Mouse (Mus musculus): ENCODE measurements around the gene Cd109. TPM values are rescaled to one million over a fixed set of nuclear protein-coding genes. Genes with fewer than 3 reads are reported as not detected.
A peak's percentile ranks its signal among the peaks of the same experiment; 100 is the strongest.

Cd109 gene
- polyA plus RNA-seq (2014; fragmentation: Nextera tagmentation; extraction: Ambion mirVana) = 0.97 and 1.8 TPM in 2 replicates

- peak within 1 kb of the TSS; percentile 66 for H3K4me3 ChIP-seq (replicated peaks; ENCODE audit: low read depth, low read length)
- no peaks in the 10 kb centered on the region for H3K4me1 ChIP-seq (ENCODE audit: control insufficient read depth, insufficient read depth, low read length)
- ATAC-seq (ENCODE audit: low FRiP score, low TSS enrichment) = peak; percentile 78
- peak within 1 kb of the TSS; percentile 99 for H3K4me2 ChIP-seq (ENCODE audit: low read length)
- H3K9me3 ChIP-seq (ENCODE audit: control insufficient read depth, low read length) = no peaks in the 10 kb centered on the region
- H3K27me3 ChIP-seq (ENCODE audit: control insufficient read depth, insufficient read depth, low read length) = no peaks in the 10 kb centered on the region
- no peak within 1 kb of the TSS for H3K27ac ChIP-seq (replicated peaks; ENCODE audit: low read depth, low read length)
- WGBS = under 1% methylated on average over 43 of the region's 43 CpGs
- peak within 1 kb of the TSS; percentile 50 for H3K9ac ChIP-seq (replicated peaks; ENCODE audit: low read length)
- no peaks in the 10 kb centered on the region for H3K36me3 ChIP-seq (ENCODE audit: control insufficient read depth, insufficient read depth, low read length)
- DNase-seq = peak; percentile 70
Observed at GRCm38 (mm10) chr9:78615401-78616021, at the start of gene Cd109. Gene Cd109, plus strand, starts transcription at chr9:78615546.

GRCm38 (mm10) chr9:78569934-78570333 is 45.4 kb upstream of the Cd109 start:
- no peak overlapping the region for H3K4me2 ChIP-seq (ENCODE audit: low read length)
- H3K27me3 ChIP-seq (ENCODE audit: control insufficient read depth, insufficient read depth, low read length) = no peaks in the 10 kb centered on the region
- no peaks in the 10 kb centered on the region for H3K4me1 ChIP-seq (ENCODE audit: control insufficient read depth, insufficient read depth, low read length)
- H3K36me3 ChIP-seq (ENCODE audit: control insufficient read depth, insufficient read depth, low read length) = peaks cover 24% of the 10 kb centered on the region
- no peak for ATAC-seq (ENCODE audit: low FRiP score, low TSS enrichment)
- no peak overlapping the region for H3K9ac ChIP-seq (replicated peaks; ENCODE audit: low read length)
- 84% methylated on average over 9 of the region's 9 CpGs for WGBS
- no peak overlapping the region for H3K4me3 ChIP-seq (replicated peaks; ENCODE audit: low read depth, low read length)
- no peaks in the 10 kb centered on the region for H3K9me3 ChIP-seq (ENCODE audit: control insufficient read depth, low read length)
- H3K27ac ChIP-seq (replicated peaks; ENCODE audit: low read depth, low read length) = no peak overlapping the region
- DNase-seq = no peak

- no peak overlapping the region for H3K9ac ChIP-seq (replicated peaks; ENCODE audit: low read length)
- H3K9me3 ChIP-seq (ENCODE audit: control insufficient read depth, low read length) = no peaks in the 10 kb centered on the region
- H3K27ac ChIP-seq (replicated peaks; ENCODE audit: low read depth, low read length) = no peak overlapping the region
- ATAC-seq (ENCODE audit: low FRiP score, low TSS enrichment) (no peak), DNase-seq (no peak)
- no peaks in the 10 kb centered on the region for H3K27me3 ChIP-seq (ENCODE audit: control insufficient read depth, insufficient read depth, low read length)
- 96% methylated on average over 5 of the region's 5 CpGs for WGBS
- H3K36me3 ChIP-seq (ENCODE audit: control insufficient read depth, insufficient read depth, low read length) = peaks cover 34% of the 10 kb centered on the region
- H3K4me3 ChIP-seq (replicated peaks; ENCODE audit: low read depth, low read length) = no peak overlapping the region
- no peak overlapping the region for H3K4me2 ChIP-seq (ENCODE audit: low read length)
- 0 out of 2 replicates have a peak, but pooled peaks cover 2% of the 10 kb centered on the region for H3K4me1 ChIP-seq (ENCODE audit: control insufficient read depth, insufficient read depth, low read length)
Observed at GRCm38 (mm10) chr9:78576466-78576865, 38.9 kb upstream of the Cd109 start.

GRCm38 (mm10) chr9:78578824-78579223 is 36.5 kb upstream of the Cd109 start:
- Histone ChIP-seq H3K27me3 (ENCODE audit: control insufficient read depth, insufficient read depth, low read length) (no peaks in the 10 kb centered on the region), H3K4me1 (ENCODE audit: control insufficient read depth, insufficient read depth, low read length) (0 out of 2 replicates have a peak, but pooled peaks cover 2% of the 10 kb centered on the region), H3K4me2 (ENCODE audit: low read length) (no peak overlapping the region), H3K27ac (replicated peaks; ENCODE audit: low read depth, low read length) (no peak overlapping the region), H3K4me3 (replicated peaks; ENCODE audit: low read depth, low read length) (no peak overlapping the region), H3K9me3 (ENCODE audit: control insufficient read depth, low read length) (no peaks in the 10 kb centered on the region), H3K36me3 (ENCODE audit: control insufficient read depth, insufficient read depth, low read length) (peaks cover 33% of the 10 kb centered on the region), H3K9ac (replicated peaks; ENCODE audit: low read length) (no peak overlapping the region)
- 92% methylated on average over 7 of the region's 7 CpGs for WGBS
- ATAC-seq (ENCODE audit: low FRiP score, low TSS enrichment) (no peak), DNase-seq (no peak)

- no peak overlapping the region for H3K27ac ChIP-seq (replicated peaks; ENCODE audit: low read depth, low read length)
- 29% methylated on average over 10 of the region's 10 CpGs for WGBS
- no peak for ATAC-seq (ENCODE audit: low FRiP score, low TSS enrichment)
Observed at GRCm38 (mm10) chr9:78579644-78580396, 35.5 kb upstream of the Cd109 start.

GRCm38 (mm10) chr9:78587218-78587883 is 28.0 kb upstream of the Cd109 start:
- H3K9me3 ChIP-seq (ENCODE audit: control insufficient read depth, low read length) = no peaks in the 10 kb centered on the region
- H3K36me3 ChIP-seq (ENCODE audit: control insufficient read depth, insufficient read depth, low read length) = 0 out of 2 replicates have a peak, but pooled peaks cover 5% of the 10 kb centered on the region
- ATAC-seq (ENCODE audit: low FRiP score, low TSS enrichment) = peak; percentile 73
- H3K27me3 ChIP-seq (ENCODE audit: control insufficient read depth, insufficient read depth, low read length) = no peaks in the 10 kb centered on the region
- H3K4me3 ChIP-seq (replicated peaks; ENCODE audit: low read depth, low read length) = peak overlapping the region; percentile 61
- H3K9ac ChIP-seq (replicated peaks; ENCODE audit: low read length) = peak overlapping the region; percentile 70
- DNase-seq = peak; percentile 64
- 2% methylated on average over 31 of the region's 31 CpGs for WGBS
- H3K4me2 ChIP-seq (ENCODE audit: low read length) = peak overlapping the region; percentile 60
- peaks cover 8% of the 10 kb centered on the region for H3K4me1 ChIP-seq (ENCODE audit: control insufficient read depth, insufficient read depth, low read length)
- H3K27ac ChIP-seq (replicated peaks; ENCODE audit: low read depth, low read length) = peak overlapping the region; percentile 81

More at GRCm38 (mm10) chr9:78579644-78580396, 35.5 kb upstream of the Cd109 start:
- Histone ChIP-seq H3K4me2 (ENCODE audit: low read length) (no peak overlapping the region), H3K9ac (replicated peaks; ENCODE audit: low read length) (no peak overlapping the region), H3K9me3 (ENCODE audit: control insufficient read depth, low read length) (no peaks in the 10 kb centered on the region), H3K36me3 (ENCODE audit: control insufficient read depth, insufficient read depth, low read length) (peaks cover 28% of the 10 kb centered on the region), H3K27me3 (ENCODE audit: control insufficient read depth, insufficient read depth, low read length) (no peaks in the 10 kb centered on the region), H3K4me3 (replicated peaks; ENCODE audit: low read depth, low read length) (no peak overlapping the region), H3K4me1 (ENCODE audit: control insufficient read depth, insufficient read depth, low read length) (0 out of 2 replicates have a peak, but pooled peaks cover 2% of the 10 kb centered on the region)
- peak; percentile 9 for DNase-seq

- no peaks in the 10 kb centered on the region for H3K27me3 ChIP-seq (ENCODE audit: control insufficient read depth, insufficient read depth, low read length)
- DNase-seq = peak; percentile 97
- peak within 1 kb of the TSS; percentile 60 for H3K4me2 ChIP-seq (ENCODE audit: low read length)
- WGBS = 1% methylated on average over 27 of the region's 27 CpGs
- ATAC-seq (ENCODE audit: low FRiP score, low TSS enrichment) = peak; percentile 98
- H3K27ac ChIP-seq (replicated peaks; ENCODE audit: low read depth, low read length) = peak within 1 kb of the TSS; percentile 81
- H3K36me3 ChIP-seq (ENCODE audit: control insufficient read depth, insufficient read depth, low read length) = 0 out of 2 replicates have a peak, but pooled peaks cover 5% of the 10 kb centered on the region
- H3K4me1 ChIP-seq (ENCODE audit: control insufficient read depth, insufficient read depth, low read length) = peaks cover 8% of the 10 kb centered on the region
- peak within 1 kb of the TSS; percentile 70 for H3K9ac ChIP-seq (replicated peaks; ENCODE audit: low read length)
- H3K9me3 ChIP-seq (ENCODE audit: control insufficient read depth, low read length) = no peaks in the 10 kb centered on the region
- peak within 1 kb of the TSS; percentile 61 for H3K4me3 ChIP-seq (replicated peaks; ENCODE audit: low read depth, low read length)
Observed at GRCm38 (mm10) chr9:78587914-78588313, 27.4 kb upstream of the Cd109 start, which contains the start of gene Slc17a5. Gene Slc17a5, minus strand, starts transcription at chr9:78588041.

- Histone ChIP-seq H3K9me3 (ENCODE audit: control insufficient read depth, low read length) (no peaks in the 10 kb centered on the region), H3K9ac (replicated peaks; ENCODE audit: low read length) (no peak overlapping the region), H3K4me1 (ENCODE audit: control insufficient read depth, insufficient read depth, low read length) (peaks cover 8% of the 10 kb centered on the region), H3K4me2 (ENCODE audit: low read length) (peak overlapping the region; percentile 60), H3K27ac (replicated peaks; ENCODE audit: low read depth, low read length) (peak overlapping the region; percentile 81; the same call in 1 of the 2 replicates), H3K4me3 (replicated peaks; ENCODE audit: low read depth, low read length) (peak overlapping the region; percentile 61), H3K36me3 (ENCODE audit: control insufficient read depth, insufficient read depth, low read length) (0 out of 2 replicates have a peak, but pooled peaks cover 5% of the 10 kb centered on the region), H3K27me3 (ENCODE audit: control insufficient read depth, insufficient read depth, low read length) (no peaks in the 10 kb centered on the region)
- ATAC-seq (ENCODE audit: low FRiP score, low TSS enrichment) = peak; percentile 16; the same call in 1 of the 2 replicates
- DNase-seq = no peak
- 83% methylated on average over 10 of the region's 10 CpGs for WGBS
Observed at GRCm38 (mm10) chr9:78588411-78589033, 26.8 kb upstream of the Cd109 start.
